Mouse (Mus musculus) lung, postnatal 0 days (tissue): Measurements from ENCODE around the gene Ppan.

Experiments used
- CTCF ChIP-seq: IDR thresholded peaks from 2 replicates; pipeline ENCODE4 v1.5.1; 2016; ENCODE audit warnings: antibody characterized with exemption, mild to moderate bottlenecking
- EP300 ChIP-seq: IDR thresholded peaks from 2 replicates; pipeline ENCODE4 v1.6.1; 2016; ENCODE audit warnings: antibody characterized with exemption, mild to moderate bottlenecking, control low read depth

GRCm38 (mm10) chr9:20842211-20842610 is 45.8 kb upstream of the Ppan start:
- TF ChIP-seq CTCF, result no peak
- no peak for TF ChIP-seq EP300
